Mouse (Mus musculus): Measurements from ENCODE around the gene Sirpb1b. TPM values are rescaled to one million over a fixed set of nuclear protein-coding genes. Genes with fewer than 3 reads are reported as not detected.
"Not testable (repeated sequence)": the region's sequence is repeated elsewhere in the genome, so short reads cannot be mapped to it uniquely, and the experiment has no call there.

Sirpb1b gene
- polyA plus RNA-seq, 1 experiment from 2014 or later = not detected

- 85% methylated on average over 1 of the region's 2 CpGs for WGBS
- H3K27ac ChIP-seq (ENCODE audit: low read length); H3K4me3 ChIP-seq (ENCODE audit: low read depth, low read length); ATAC-seq; H3K27me3 ChIP-seq (ENCODE audit: control insufficient read depth, insufficient read depth, low read depth, low read length); H3K4me2 ChIP-seq (ENCODE audit: low read length); H3K9ac ChIP-seq (ENCODE audit: low read depth, low read length); H3K9me3 ChIP-seq (replicated peaks; ENCODE audit: control insufficient read depth, low read length, poor library complexity, severe bottlenecking); H3K4me1 ChIP-seq (ENCODE audit: control insufficient read depth, insufficient read depth, low read length); H3K36me3 ChIP-seq (ENCODE audit: control insufficient read depth, insufficient read depth, low read length): not testable (repeated sequence)
These were observed 100.0 kb downstream of the Sirpb1b start for GRCm38 (mm10) chr3:15474831-15475230.

DNA sequence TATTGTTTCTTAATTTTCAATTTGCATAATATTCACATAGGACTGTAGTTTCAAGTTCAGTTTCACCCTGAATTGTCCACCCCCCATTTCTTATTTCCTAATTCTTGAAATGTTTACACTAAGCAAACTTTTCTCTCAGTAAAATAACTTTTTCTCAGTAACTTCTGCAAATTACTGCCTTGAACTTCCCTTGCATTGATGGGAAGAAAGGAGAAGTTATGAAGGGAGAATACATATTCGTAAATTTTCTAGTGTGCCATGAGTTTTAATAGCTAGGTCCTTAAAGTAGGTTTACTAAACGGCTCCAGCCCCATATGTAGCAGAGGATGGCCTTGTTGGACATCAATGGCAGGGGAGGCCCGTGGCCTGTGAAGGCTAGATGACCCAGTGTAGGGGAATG, 104.7 kb downstream of the Sirpb1b start:
- not testable (repeated sequence) for ATAC-seq

More for the DNA sequence above, 104.7 kb downstream of the Sirpb1b start:
- H3K4me2 ChIP-seq (ENCODE audit: low read length); H3K27ac ChIP-seq (ENCODE audit: low read length); H3K36me3 ChIP-seq (ENCODE audit: control insufficient read depth, insufficient read depth, low read length); H3K4me1 ChIP-seq (ENCODE audit: control insufficient read depth, insufficient read depth, low read length); H3K9ac ChIP-seq (ENCODE audit: low read depth, low read length); H3K9me3 ChIP-seq (replicated peaks; ENCODE audit: control insufficient read depth, low read length, poor library complexity, severe bottlenecking); H3K27me3 ChIP-seq (ENCODE audit: control insufficient read depth, insufficient read depth, low read depth, low read length); H3K4me3 ChIP-seq (ENCODE audit: low read depth, low read length): not testable (repeated sequence)
- 100% methylated on average over 1 of the region's 3 CpGs for WGBS

Other genes starting within 250 kb of the Sirpb1b start
- not detected in 2 replicates for gene Gm9733, start 242.8 kb downstream of the Sirpb1b start, polyA plus RNA-seq (2015; fragmentation: Nextera tagmentation; extraction: Ambion mirVana)
- not detected in 2 replicates for gene Sirpb1a, start 148.5 kb downstream of the Sirpb1b start, polyA plus RNA-seq (2015; fragmentation: Nextera tagmentation; extraction: Ambion mirVana)

All from midbrain, embryonic 16.5 days (tissue).